Mouse (Mus musculus) limb, embryonic 12.5 days (tissue): ENCODE results near the gene Slc25a26. TPM values are rescaled to one million over a fixed set of nuclear protein-coding genes. Genes with fewer than 3 reads are reported as not detected.

Experiments
- ATAC-seq: fragments of 200-750 bp; cut with Nextera tagmentation; 2 replicates; pipeline ENCODE4 v1.8.0; 2017; ENCODE audit warnings: low read depth, moderate TSS enrichment; ENCODE audit not compliant: insufficient number of reproducible peaks, insufficient read depth, low FRiP score, low TSS enrichment
- H3K27ac ChIP-seq: fragments of 300-500 bp; sonication (generic); 2 replicates; pipeline ENCODE4 v1.5.1; 2016; ENCODE audit warnings: mild to moderate bottlenecking, moderate library complexity
- H3K27me3 ChIP-seq: fragments of 300-500 bp; sonication (generic); 2 replicates; pipeline ENCODE4 v1.6.1; 2016; ENCODE audit warnings: mild to moderate bottlenecking, moderate library complexity
- H3K36me3 ChIP-seq: fragments of 300-500 bp; sonication (generic); 2 replicates; pipeline ENCODE4 v1.6.1; 2016; ENCODE audit warnings: mild to moderate bottlenecking, moderate library complexity
- H3K4me1 ChIP-seq: fragments of 300-500 bp; sonication (generic); replicated peaks from 2 replicates; pipeline ENCODE4 v1.6.1; 2016
- H3K4me2 ChIP-seq: fragments of 300-500 bp; sonication (generic); 2 replicates; pipeline ENCODE4 v1.6.1; 2016; ENCODE audit warnings: mild to moderate bottlenecking, moderate library complexity
- H3K4me3 ChIP-seq: fragments of 300-500 bp; sonication (generic); replicated peaks from 2 replicates; pipeline ENCODE4 v1.5.1; 2016; ENCODE audit warnings: mild to moderate bottlenecking
- H3K9ac ChIP-seq: fragments of 300-500 bp; sonication (generic); replicated peaks from 2 replicates; pipeline ENCODE4 v1.6.1; 2016; ENCODE audit warnings: mild to moderate bottlenecking, moderate library complexity
- H3K9me3 ChIP-seq: fragments of 300-500 bp; sonication (generic); 2 replicates; pipeline ENCODE4 v1.6.1; 2016; ENCODE audit warnings: mild to moderate bottlenecking, moderate library complexity
- WGBS: fragments of 180-500 bp; shearing (Covaris S2); methylation state at CpG from one replicate; pipeline ENCODE4 v1.1.7; 2016; 5-methylcytosine and 5-hydroxymethylcytosine counted together
- polyA plus RNA-seq: library from polyadenylated mRNA; unstranded; fragments of >200 nt; fragmentation: Nextera tagmentation; extraction: Ambion mirVana; gene quantifications from 2 replicates; pipeline ENCODE4 v1.2.1, GENCODE M21; 2016

The Slc25a26 gene
- polyA plus RNA-seq, 1 experiment from 2014 or later = 8.4 TPM

GRCm38 (mm10) chr6:94532086-94532485, 32.0 kb downstream of the Slc25a26 start:
- Histone ChIP-seq H3K9ac (no peak overlapping the region), H3K4me1 (no peaks in the 10 kb centered on the region), H3K9me3 (no peaks in the 10 kb centered on the region), H3K36me3 (0 out of 2 replicates have a peak, but pooled peaks cover 3% of the 10 kb centered on the region), H3K27me3 (no peaks in the 10 kb centered on the region), H3K27ac (no peak overlapping the region), H3K4me2 (no peak overlapping the region), H3K4me3 (no peak overlapping the region)
- WGBS = 83% methylated on average over 4 of the region's 4 CpGs
- ATAC-seq = no peak

- Histone ChIP-seq H3K36me3 (0 out of 2 replicates have a peak, but pooled peaks cover 3% of the 10 kb centered on the region), H3K4me1 (no peaks in the 10 kb centered on the region), H3K4me3 (no peak overlapping the region), H3K27ac (no peak overlapping the region), H3K9me3 (no peaks in the 10 kb centered on the region), H3K4me2 (no peak overlapping the region), H3K27me3 (no peaks in the 10 kb centered on the region), H3K9ac (no peak overlapping the region)
- no peak for ATAC-seq
- WGBS = 68% methylated on average over 8 of the region's 8 CpGs
Measured at GRCm38 (mm10) chr6:94536478-94536877, 36.3 kb downstream of the Slc25a26 start.

GRCm38 (mm10) chr6:94537652-94538051, 37.5 kb downstream of the Slc25a26 start:
- Histone ChIP-seq H3K4me3 (no peak overlapping the region), H3K4me1 (no peaks in the 10 kb centered on the region), H3K36me3 (0 out of 2 replicates have a peak, but pooled peaks cover 3% of the 10 kb centered on the region), H3K4me2 (no peak overlapping the region), H3K27ac (no peak overlapping the region), H3K27me3 (no peaks in the 10 kb centered on the region), H3K9me3 (no peaks in the 10 kb centered on the region), H3K9ac (no peak overlapping the region)
- 76% methylated on average over 1 of the region's 1 CpGs for WGBS
- no peak for ATAC-seq

GRCm38 (mm10) chr6:94540090-94540489, 40.0 kb downstream of the Slc25a26 start:
- H3K36me3 ChIP-seq = 0 out of 2 replicates have a peak, but pooled peaks cover 3% of the 10 kb centered on the region
- no peak overlapping the region for H3K27ac ChIP-seq
- no peak overlapping the region for H3K4me3 ChIP-seq
- H3K27me3 ChIP-seq = no peaks in the 10 kb centered on the region
- no peaks in the 10 kb centered on the region for H3K9me3 ChIP-seq
- 84% methylated on average over 3 of the region's 3 CpGs for WGBS
- no peak overlapping the region for H3K4me2 ChIP-seq
- H3K9ac ChIP-seq = no peak overlapping the region
- H3K4me1 ChIP-seq = peaks cover 6% of the 10 kb centered on the region; the same call in 1 of the 2 replicates
- no peak for ATAC-seq

DNA sequence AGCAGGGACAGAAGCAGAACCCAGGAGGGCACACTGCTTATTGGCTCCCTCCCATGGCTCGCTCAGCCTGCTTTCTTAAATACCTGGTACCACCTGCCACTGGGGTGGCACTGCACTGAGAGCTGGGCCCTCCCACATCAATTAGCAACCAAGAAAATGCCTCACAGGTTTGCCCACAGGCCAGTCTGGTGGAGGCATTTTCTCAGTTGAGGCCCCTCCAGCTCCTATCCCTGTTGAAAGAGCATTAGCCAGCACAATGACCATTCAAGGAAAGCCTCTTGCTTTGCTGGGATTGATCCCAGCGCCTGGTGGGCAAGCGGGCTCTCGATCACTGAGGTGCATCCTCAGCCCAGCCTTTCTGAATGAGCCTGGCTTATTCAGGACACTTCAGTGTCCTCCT, 40.5 kb downstream of the Slc25a26 start:
- 0 out of 2 replicates have a peak, but pooled peaks cover 3% of the 10 kb centered on the region for H3K36me3 ChIP-seq
- H3K9ac ChIP-seq = no peak overlapping the region
- 72% methylated on average over 4 of the region's 4 CpGs for WGBS
- no peaks in the 10 kb centered on the region for H3K9me3 ChIP-seq
- no peak for ATAC-seq
- no peaks in the 10 kb centered on the region for H3K27me3 ChIP-seq
- no peak overlapping the region for H3K4me2 ChIP-seq
- no peak overlapping the region for H3K27ac ChIP-seq
- H3K4me3 ChIP-seq = no peak overlapping the region
- H3K4me1 ChIP-seq = peaks cover 6% of the 10 kb centered on the region; the same call in 1 of the 2 replicates

- Histone ChIP-seq H3K27ac (no peak overlapping the region), H3K4me1 (peaks cover 6% of the 10 kb centered on the region; the same call in 1 of the 2 replicates), H3K27me3 (no peaks in the 10 kb centered on the region), H3K36me3 (0 out of 2 replicates have a peak, but pooled peaks cover under 1% of the 10 kb centered on the region), H3K4me2 (no peak overlapping the region), H3K9me3 (no peaks in the 10 kb centered on the region), H3K9ac (no peak overlapping the region), H3K4me3 (no peak overlapping the region)
- ATAC-seq = no peak
- WGBS = 51% methylated on average over 6 of the region's 6 CpGs
Measured at GRCm38 (mm10) chr6:94541133-94541532, 41.0 kb downstream of the Slc25a26 start.

GRCm38 (mm10) chr6:94541854-94542253, 41.7 kb downstream of the Slc25a26 start:
- no peaks in the 10 kb centered on the region for H3K9me3 ChIP-seq
- no peak overlapping the region for H3K9ac ChIP-seq
- no peak overlapping the region for H3K4me3 ChIP-seq
- peaks cover 6% of the 10 kb centered on the region; the same call in 1 of the 2 replicates for H3K4me1 ChIP-seq
- ATAC-seq = no peak
- no peaks in the 10 kb centered on the region for H3K36me3 ChIP-seq
- H3K27ac ChIP-seq = no peak overlapping the region
- no peaks in the 10 kb centered on the region for H3K27me3 ChIP-seq
- WGBS = 84% methylated on average over 7 of the region's 7 CpGs
- H3K4me2 ChIP-seq = no peak overlapping the region

GRCm38 (mm10) chr6:94543902-94544840, 44.0 kb downstream of the Slc25a26 start:
- no peaks in the 10 kb centered on the region for H3K9me3 ChIP-seq
- ATAC-seq = 0 out of 2 replicates have a peak, but pooled peaks have one; percentile 37

GRCm38 (mm10) chr6:94547239-94547638, 47.1 kb downstream of the Slc25a26 start:
- H3K9me3 ChIP-seq = peaks cover 5% of the 10 kb centered on the region; the same call in 1 of the 2 replicates
- 48% methylated on average over 4 of the region's 4 CpGs for WGBS

More at GRCm38 (mm10) chr6:94543902-94544840, 44.0 kb downstream of the Slc25a26 start:
- H3K9ac ChIP-seq = no peak overlapping the region
- 28% methylated on average over 5 of the region's 5 CpGs for WGBS
- H3K4me1 ChIP-seq = peaks cover 9% of the 10 kb centered on the region; the same call in 1 of the 2 replicates
- no peaks in the 10 kb centered on the region for H3K36me3 ChIP-seq
- no peak overlapping the region for H3K4me2 ChIP-seq
- H3K4me3 ChIP-seq = no peak overlapping the region
- H3K27me3 ChIP-seq = no peaks in the 10 kb centered on the region
- H3K27ac ChIP-seq = no peak overlapping the region; the same call in 1 of the 2 replicates

DNA sequence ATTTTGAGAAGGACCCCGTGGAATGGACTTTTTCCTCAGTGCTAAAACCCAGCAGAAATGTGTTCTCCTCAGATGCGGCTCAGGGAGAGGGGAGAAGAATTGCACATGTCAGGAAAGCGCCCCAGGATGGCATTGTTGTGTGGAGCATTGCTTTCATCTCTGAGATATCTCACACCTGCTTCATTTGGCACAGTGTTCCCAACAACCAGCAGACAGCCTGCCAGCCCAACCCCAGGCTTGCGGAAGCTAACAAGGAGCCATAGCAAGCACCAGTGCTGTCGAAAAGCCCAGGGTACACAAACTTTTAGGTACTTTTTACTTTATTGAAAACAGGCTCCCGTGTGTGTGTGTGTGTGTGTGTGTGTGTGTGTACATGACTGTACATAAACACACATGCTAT, 50.2 kb downstream of the Slc25a26 start:
- no peaks in the 10 kb centered on the region for H3K36me3 ChIP-seq
- 62% methylated on average over 6 of the region's 6 CpGs for WGBS
- ATAC-seq = no peak
- H3K9me3 ChIP-seq = peaks cover 5% of the 10 kb centered on the region; the same call in 1 of the 2 replicates
- no peak overlapping the region for H3K4me3 ChIP-seq
- H3K4me1 ChIP-seq = peaks cover 6% of the 10 kb centered on the region; the same call in 1 of the 2 replicates
- H3K27ac ChIP-seq = no peak overlapping the region
- H3K9ac ChIP-seq = no peak overlapping the region
- H3K4me2 ChIP-seq = no peak overlapping the region
- H3K27me3 ChIP-seq = no peaks in the 10 kb centered on the region

More at GRCm38 (mm10) chr6:94547239-94547638, 47.1 kb downstream of the Slc25a26 start:
- Histone ChIP-seq H3K4me1 (peaks cover 12% of the 10 kb centered on the region; the same call in 1 of the 2 replicates), H3K4me2 (no peak overlapping the region), H3K36me3 (no peaks in the 10 kb centered on the region), H3K9ac (no peak overlapping the region), H3K4me3 (no peak overlapping the region), H3K27me3 (no peaks in the 10 kb centered on the region), H3K27ac (no peak overlapping the region)
- no peak for ATAC-seq

DNA sequence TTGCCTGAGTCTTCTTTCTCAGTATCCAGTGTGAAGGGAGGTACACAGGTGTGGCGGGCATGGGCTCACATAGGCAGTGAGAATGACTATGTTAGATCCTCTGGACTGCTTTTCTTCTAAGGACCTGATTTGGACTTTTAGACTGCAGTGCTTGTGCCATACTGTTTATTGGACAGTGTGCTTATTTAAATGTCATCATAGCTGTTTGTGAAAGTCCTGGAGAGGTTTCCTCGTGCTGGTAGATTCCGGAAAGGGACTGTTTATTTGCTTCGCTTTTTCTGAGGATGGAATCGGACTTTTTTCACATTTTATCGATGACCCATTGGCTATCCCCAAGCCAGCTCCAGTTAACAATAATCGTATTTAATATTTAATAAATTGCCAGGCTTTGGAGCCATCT, 50.7 kb downstream of the Slc25a26 start:
- Histone ChIP-seq H3K27me3 (no peaks in the 10 kb centered on the region), H3K4me2 (no peak overlapping the region), H3K27ac (no peak overlapping the region), H3K4me1 (peaks cover 6% of the 10 kb centered on the region; the same call in 1 of the 2 replicates), H3K9me3 (peaks cover 5% of the 10 kb centered on the region; the same call in 1 of the 2 replicates), H3K36me3 (no peaks in the 10 kb centered on the region), H3K9ac (no peak overlapping the region), H3K4me3 (no peak overlapping the region)
- ATAC-seq = no peak
- 82% methylated on average over 7 of the region's 7 CpGs for WGBS
